Mouse (Mus musculus) neural tube, embryonic 13.5 days (tissue): ENCODE results near the gene Cd80. TPM values are rescaled to one million over a fixed set of nuclear protein-coding genes. Genes with fewer than 3 reads are reported as not detected.

ENCODE experiments used
- ATAC-seq: fragments of 200-750 bp; cut with Nextera tagmentation; 2 replicates; pipeline ENCODE4 v1.8.0; 2017; ENCODE audit warnings: low read depth, mild to moderate bottlenecking, moderate TSS enrichment, moderate library complexity
- H3K27ac ChIP-seq: fragments of 300-500 bp; sonication (generic); replicated peaks from 2 replicates; pipeline ENCODE4 v1.5.1; 2015; ENCODE audit warnings: moderate library complexity, mild to moderate bottlenecking, inconsistent platforms
- H3K27me3 ChIP-seq: fragments of 300-500 bp; sonication (generic); 2 replicates; pipeline ENCODE4 v1.6.1; 2015; ENCODE audit warnings: mild to moderate bottlenecking, inconsistent platforms
- H3K36me3 ChIP-seq: fragments of 300-500 bp; sonication (generic); 2 replicates; pipeline ENCODE4 v1.6.1; 2015; ENCODE audit warnings: mild to moderate bottlenecking, inconsistent platforms
- H3K4me1 ChIP-seq: fragments of 300-500 bp; sonication (generic); replicated peaks from 2 replicates; pipeline ENCODE4 v1.6.1; 2015; ENCODE audit warnings: inconsistent platforms
- H3K4me2 ChIP-seq: fragments of 300-500 bp; sonication (generic); 2 replicates; pipeline ENCODE4 v1.6.1; 2015; ENCODE audit warnings: inconsistent platforms, mild to moderate bottlenecking, moderate library complexity
- H3K4me3 ChIP-seq: fragments of 300-500 bp; sonication (generic); 2 replicates; pipeline ENCODE4 v1.5.1; 2015; ENCODE audit warnings: mild to moderate bottlenecking, inconsistent platforms
- H3K9ac ChIP-seq: fragments of 300-500 bp; sonication (generic); 2 replicates; pipeline ENCODE4 v1.6.1; 2015; ENCODE audit warnings: moderate library complexity, mild to moderate bottlenecking, inconsistent platforms
- H3K9me3 ChIP-seq: fragments of 300-500 bp; sonication (generic); 2 replicates; pipeline ENCODE4 v1.6.1; 2016; ENCODE audit warnings: inconsistent platforms
- WGBS: fragments of 180-500 bp; shearing (Covaris S2); methylation state at CpG from one replicate; pipeline ENCODE4 v1.1.7; 2015; 5-methylcytosine and 5-hydroxymethylcytosine counted together
- polyA plus RNA-seq: library from polyadenylated mRNA; unstranded; fragments of >200 nt; fragmentation: Nextera tagmentation; extraction: Ambion mirVana; gene quantifications from 2 replicates; pipeline ENCODE4 v1.2.1, GENCODE M21; 2015

Cd80 gene
- polyA plus RNA-seq, 1 experiment from 2014 or later, result 0.46 TPM

- peak overlapping the region; percentile 89 for H3K27ac ChIP-seq
- no peak for ATAC-seq
Measured at GRCm38 (mm10) chr16:38451421-38452205, 3.7 kb upstream of the Cd80 start.

GRCm38 (mm10) chr16:38452442-38453202 is 2.7 kb upstream of the Cd80 start, which contains the start of gene Adprh:
TSS of gene Adprh (minus strand) at chr16:38452703.
- H3K9ac ChIP-seq, result peak within 1 kb of the TSS; percentile 97
- WGBS, result under 1% methylated on average over 56 of the region's 61 CpGs

More at GRCm38 (mm10) chr16:38451421-38452205, 3.7 kb upstream of the Cd80 start:
- peak overlapping the region; percentile 80 for H3K4me2 ChIP-seq
- H3K9ac ChIP-seq, result peak overlapping the region; percentile 97
- peaks cover 27% of the 10 kb centered on the region for H3K4me1 ChIP-seq
- peak overlapping the region; percentile 79 for H3K4me3 ChIP-seq
- no peaks in the 10 kb centered on the region for H3K27me3 ChIP-seq
- H3K36me3 ChIP-seq, result peaks cover 39% of the 10 kb centered on the region
- H3K9me3 ChIP-seq, result no peaks in the 10 kb centered on the region
- 45% methylated on average over 12 of the region's 12 CpGs for WGBS

DNA sequence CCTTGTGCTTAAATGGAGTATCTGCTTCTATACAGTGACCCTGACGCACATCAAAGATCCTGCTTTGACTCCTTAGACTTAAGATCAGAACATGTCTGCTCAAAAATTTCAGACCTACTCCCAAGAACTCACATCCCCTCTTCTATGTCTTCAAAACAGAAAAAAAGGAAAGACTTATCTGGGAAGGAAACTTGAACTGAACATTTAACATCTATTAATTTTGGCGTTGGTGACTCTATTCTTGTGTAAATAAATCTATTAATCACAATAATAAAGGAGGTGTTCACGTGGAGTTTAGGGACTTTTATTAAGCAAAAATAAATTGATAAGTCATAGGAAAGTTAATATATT is 2.2 kb upstream of the Cd80 start:
- Histone ChIP-seq H3K27me3 (no peaks in the 10 kb centered on the region), H3K9ac (peak overlapping the region; percentile 97), H3K27ac (peak overlapping the region; percentile 89), H3K9me3 (no peaks in the 10 kb centered on the region), H3K36me3 (peaks cover 23% of the 10 kb centered on the region), H3K4me1 (peaks cover 27% of the 10 kb centered on the region), H3K4me3 (peak overlapping the region; percentile 79), H3K4me2 (peak overlapping the region; percentile 80)
- ATAC-seq, result no peak
- 21% methylated on average over 3 of the region's 3 CpGs for WGBS

More at GRCm38 (mm10) chr16:38452442-38453202, 2.7 kb upstream of the Cd80 start, which contains the start of gene Adprh:
- peak; percentile 99 for ATAC-seq
- peak within 1 kb of the TSS; percentile 79 for H3K4me3 ChIP-seq
- H3K27ac ChIP-seq, result peak within 1 kb of the TSS; percentile 89
- peaks cover 27% of the 10 kb centered on the region for H3K4me1 ChIP-seq
- no peaks in the 10 kb centered on the region for H3K9me3 ChIP-seq
- H3K27me3 ChIP-seq, result no peaks in the 10 kb centered on the region
- peaks cover 29% of the 10 kb centered on the region for H3K36me3 ChIP-seq
- H3K4me2 ChIP-seq, result peak within 1 kb of the TSS; percentile 80

- H3K4me1 ChIP-seq, result peaks cover 27% of the 10 kb centered on the region
Measured at GRCm38 (mm10) chr16:38453952-38454351, 1.4 kb upstream of the Cd80 start.

DNA sequence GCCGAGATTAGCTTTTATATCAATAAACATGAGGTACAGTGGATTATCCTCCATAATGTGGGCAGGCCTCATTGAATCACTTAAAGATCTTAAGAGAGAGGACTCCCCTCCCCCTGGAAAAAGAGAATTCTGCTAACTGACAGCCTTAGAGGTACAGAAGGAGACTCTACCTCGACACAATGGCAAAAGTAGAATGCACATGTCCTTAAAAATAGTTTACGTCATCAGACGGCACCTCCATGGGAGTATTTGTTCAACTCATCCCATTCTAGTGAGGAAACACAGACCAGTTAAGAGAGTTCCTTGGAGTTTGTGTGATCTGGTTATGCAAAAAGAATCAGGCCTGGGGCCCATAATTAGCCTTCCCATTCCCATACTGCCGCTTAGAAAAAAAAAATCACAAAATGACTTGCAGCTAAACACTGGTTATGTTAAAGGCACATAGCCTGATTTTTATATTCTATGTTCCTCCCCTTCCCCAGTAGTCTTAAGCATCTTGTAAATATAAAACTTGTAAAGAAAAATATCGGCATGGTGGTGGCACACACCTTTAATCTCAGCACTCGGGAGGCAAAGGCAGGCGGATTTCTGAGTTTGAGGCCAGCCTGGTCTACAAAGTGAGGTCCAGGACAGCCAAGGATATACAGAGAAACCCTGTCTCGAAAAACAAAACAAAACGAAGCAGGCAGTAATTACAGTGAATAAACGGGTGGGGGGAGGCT is 667 bp upstream of the Cd80 start:
- Histone ChIP-seq H3K4me2 (no peak overlapping the region), H3K4me3 (no peak overlapping the region), H3K9me3 (no peaks in the 10 kb centered on the region), H3K27ac (no peak overlapping the region), H3K9ac (no peak overlapping the region), H3K36me3 (peaks cover 8% of the 10 kb centered on the region), H3K27me3 (no peaks in the 10 kb centered on the region), H3K4me1 (peaks cover 27% of the 10 kb centered on the region)
- no peak for ATAC-seq
- WGBS, result 84% methylated on average over 11 of the region's 11 CpGs

More at GRCm38 (mm10) chr16:38453952-38454351, 1.4 kb upstream of the Cd80 start:
- Histone ChIP-seq H3K4me3 (no peak overlapping the region), H3K4me2 (no peak overlapping the region), H3K27ac (no peak overlapping the region), H3K36me3 (peaks cover 16% of the 10 kb centered on the region), H3K9me3 (no peaks in the 10 kb centered on the region), H3K9ac (no peak overlapping the region), H3K27me3 (no peaks in the 10 kb centered on the region)
- WGBS, result 88% methylated on average over 4 of the region's 4 CpGs
- ATAC-seq, result no peak

GRCm38 (mm10) chr16:38456812-38457567 is 1.6 kb downstream of the Cd80 start:
- H3K27ac ChIP-seq, result no peak overlapping the region
- no peaks in the 10 kb centered on the region for H3K9me3 ChIP-seq
- no peak for ATAC-seq
- no peak overlapping the region for H3K4me2 ChIP-seq
- H3K36me3 ChIP-seq, result no peaks in the 10 kb centered on the region
- H3K9ac ChIP-seq, result no peak overlapping the region
- H3K27me3 ChIP-seq, result no peaks in the 10 kb centered on the region
- 52% methylated on average over 11 of the region's 11 CpGs for WGBS
- H3K4me3 ChIP-seq, result no peak overlapping the region
- H3K4me1 ChIP-seq, result peaks cover 5% of the 10 kb centered on the region

- Histone ChIP-seq H3K4me3 (no peak overlapping the region), H3K36me3 (no peaks in the 10 kb centered on the region), H3K9me3 (no peaks in the 10 kb centered on the region), H3K27me3 (no peaks in the 10 kb centered on the region), H3K27ac (no peak overlapping the region), H3K4me1 (no peaks in the 10 kb centered on the region), H3K4me2 (no peak overlapping the region), H3K9ac (no peak overlapping the region)
- no peak for ATAC-seq
- WGBS, result 77% methylated on average over 6 of the region's 6 CpGs
Measured at GRCm38 (mm10) chr16:38458600-38459280, 3.4 kb downstream of the Cd80 start.

DNA sequence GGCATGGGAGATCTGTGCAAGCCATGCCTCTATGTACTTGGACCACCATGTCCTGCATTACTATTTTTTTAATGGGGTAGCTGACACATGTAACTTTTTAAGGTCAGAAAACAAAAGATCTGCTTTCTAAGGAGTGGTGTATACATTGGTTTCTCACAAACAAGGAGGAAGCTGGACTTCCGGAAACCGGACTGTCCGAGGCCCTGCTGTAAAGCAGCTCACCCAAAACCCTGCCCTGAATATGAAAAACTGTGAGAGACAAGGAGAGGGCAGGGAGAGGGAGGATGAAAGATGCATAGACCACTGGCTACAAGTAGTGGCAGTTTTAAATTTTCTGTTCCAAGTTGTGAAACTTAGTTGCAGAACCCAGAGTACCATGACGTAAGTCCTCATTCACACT is 4.6 kb downstream of the Cd80 start:
- H3K4me3 ChIP-seq, result no peak overlapping the region
- 92% methylated on average over 4 of the region's 4 CpGs for WGBS

DNA sequence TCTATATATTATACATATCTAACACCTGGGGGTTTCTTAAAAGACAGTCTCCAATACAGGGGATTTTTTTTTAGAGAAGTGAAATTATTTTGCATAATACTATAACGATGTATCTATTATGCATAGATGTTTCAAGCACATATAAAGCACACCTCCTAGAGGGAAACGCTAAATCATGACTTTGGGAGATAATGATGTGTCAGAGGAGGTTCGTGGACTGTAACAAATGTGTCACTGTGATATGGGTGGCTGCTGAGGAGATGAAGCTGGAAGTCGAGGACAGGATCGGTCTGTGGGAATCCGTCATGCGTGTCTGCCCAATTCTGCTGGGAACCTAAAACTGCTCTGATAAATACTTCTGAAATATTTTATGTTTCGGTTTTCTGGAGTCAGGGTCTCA is 6.4 kb downstream of the Cd80 start:
- Histone ChIP-seq H3K27me3 (no peaks in the 10 kb centered on the region), H3K9me3 (no peaks in the 10 kb centered on the region), H3K27ac (no peak overlapping the region), H3K36me3 (no peaks in the 10 kb centered on the region), H3K4me3 (no peak overlapping the region), H3K4me1 (no peaks in the 10 kb centered on the region), H3K4me2 (no peak overlapping the region), H3K9ac (no peak overlapping the region)
- WGBS, result 81% methylated on average over 8 of the region's 8 CpGs
- ATAC-seq, result no peak

More for the DNA sequence above, 4.6 kb downstream of the Cd80 start:
- Histone ChIP-seq H3K9ac (no peak overlapping the region), H3K9me3 (no peaks in the 10 kb centered on the region), H3K27me3 (no peaks in the 10 kb centered on the region), H3K36me3 (no peaks in the 10 kb centered on the region), H3K4me1 (no peaks in the 10 kb centered on the region), H3K27ac (no peak overlapping the region), H3K4me2 (no peak overlapping the region)
- no peak for ATAC-seq

GRCm38 (mm10) chr16:38462161-38462560 is 6.8 kb downstream of the Cd80 start:
- Histone ChIP-seq H3K9me3 (no peaks in the 10 kb centered on the region), H3K27me3 (no peaks in the 10 kb centered on the region), H3K27ac (no peak overlapping the region), H3K4me3 (no peak overlapping the region), H3K36me3 (no peaks in the 10 kb centered on the region), H3K9ac (no peak overlapping the region), H3K4me1 (no peaks in the 10 kb centered on the region), H3K4me2 (no peak overlapping the region)
- ATAC-seq, result no peak
- WGBS, result 85% methylated on average over 7 of the region's 7 CpGs

DNA sequence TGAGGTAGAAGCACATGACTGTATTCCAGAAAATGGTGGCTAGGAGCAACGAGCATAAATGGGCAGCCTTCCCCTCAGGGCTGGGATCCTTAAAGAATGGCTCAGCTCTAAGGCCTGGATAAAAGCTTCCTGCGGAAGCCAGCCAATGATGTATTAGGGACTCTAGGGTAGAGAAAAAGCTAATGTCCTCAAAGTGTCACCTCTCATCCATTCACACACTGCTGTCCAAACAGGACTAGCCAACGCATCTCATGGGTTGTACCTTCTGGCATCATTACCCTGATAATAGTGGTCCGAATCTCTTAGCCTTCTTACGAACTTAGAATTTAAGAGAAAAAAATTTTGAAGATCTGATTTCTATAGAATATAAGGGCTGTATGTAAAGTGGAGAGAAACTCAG is 7.9 kb downstream of the Cd80 start:
- Histone ChIP-seq H3K36me3 (no peaks in the 10 kb centered on the region), H3K9ac (no peak overlapping the region), H3K4me1 (no peaks in the 10 kb centered on the region), H3K9me3 (no peaks in the 10 kb centered on the region), H3K4me3 (no peak overlapping the region), H3K4me2 (no peak overlapping the region), H3K27me3 (no peaks in the 10 kb centered on the region), H3K27ac (no peak overlapping the region)
- ATAC-seq, result no peak
- WGBS, result 88% methylated on average over 5 of the region's 5 CpGs
